Mouse (Mus musculus) intestine, embryonic 14.5 days (tissue): Measurements from ENCODE around the gene Rapgef5. TPM values are rescaled to one million over a fixed set of nuclear protein-coding genes. Genes with fewer than 3 reads are reported as not detected.

Source experiments
- ATAC-seq: fragments of 200-750 bp; cut with Nextera tagmentation; replicated peaks from 2 replicates; pipeline ENCODE4 v1.8.0; 2017; ENCODE audit warnings: low read depth, moderate number of reproducible peaks, moderate TSS enrichment, moderate library complexity; ENCODE audit not compliant: low FRiP score, low TSS enrichment
- DNase-seq: peaks from one replicate; pipeline ENCODE4 v3.0.0-alpha.2; 2018; ENCODE audit warnings: low spot score
- H3K27ac ChIP-seq: fragments of 300-500 bp; sonication (generic); 2 replicates; pipeline ENCODE4 v1.5.1; 2014; ENCODE audit warnings: low read depth, mild to moderate bottlenecking, control low read depth
- H3K27me3 ChIP-seq: fragments of 300-500 bp; sonication (generic); replicated peaks from 2 replicates; pipeline ENCODE4 v1.6.1; 2014; ENCODE audit warnings: low read length, control low read depth; ENCODE audit not compliant: control insufficient read depth, insufficient read depth
- H3K36me3 ChIP-seq: fragments of 300-500 bp; sonication (generic); 2 replicates; pipeline ENCODE4 v1.6.1; 2014; ENCODE audit warnings: low read length, control low read depth; ENCODE audit not compliant: control insufficient read depth, insufficient read depth
- H3K4me1 ChIP-seq: fragments of 300-500 bp; sonication (generic); replicated peaks from 2 replicates; pipeline ENCODE4 v1.6.1; 2014; ENCODE audit warnings: low read length, control low read depth, mixed read lengths; ENCODE audit not compliant: control insufficient read depth, insufficient read depth
- H3K4me2 ChIP-seq: fragments of 300-500 bp; sonication (generic); 2 replicates; pipeline ENCODE4 v1.6.1; 2014; ENCODE audit warnings: low read length
- H3K4me3 ChIP-seq: fragments of 300-500 bp; sonication (generic); 2 replicates; pipeline ENCODE4 v1.5.1; 2014; ENCODE audit warnings: low read depth, low read length, control low read depth, mixed read lengths
- H3K9ac ChIP-seq: fragments of 300-500 bp; sonication (generic); 2 replicates; pipeline ENCODE4 v1.6.1; 2014; ENCODE audit warnings: mild to moderate bottlenecking, low read length
- H3K9me3 ChIP-seq: fragments of 300-500 bp; sonication (generic); 2 replicates; pipeline ENCODE4 v1.6.1; 2016; ENCODE audit warnings: low read length, control low read depth; ENCODE audit not compliant: control insufficient read depth
- WGBS: fragments of 180-500 bp; shearing (Covaris S2); extraction: QIAGEN DNeasy Blood & Tissue Kit; methylation state at CpG from one replicate; pipeline ENCODE4 v1.1.7; 2014; 5-methylcytosine and 5-hydroxymethylcytosine counted together
- polyA plus RNA-seq: library from polyadenylated mRNA; unstranded; fragments of >200 nt; fragmentation: Nextera tagmentation; extraction: Ambion mirVana; gene quantifications from 2 replicates; pipeline ENCODE4 v1.2.1, GENCODE M21; 2014

The Rapgef5 gene
- polyA plus RNA-seq, 1 experiment from 2014 or later: 8.4 TPM

GRCm38 (mm10) chr12:117517275-117517936 is 1.1 kb downstream of the Rapgef5 start:
- no peak overlapping the region for H3K27ac ChIP-seq
- H3K9me3 ChIP-seq: no peaks in the 10 kb centered on the region
- H3K9ac ChIP-seq: no peak overlapping the region
- 66% methylated on average over 14 of the region's 14 CpGs for WGBS
- H3K36me3 ChIP-seq: no peaks in the 10 kb centered on the region
- H3K4me1 ChIP-seq: no peaks in the 10 kb centered on the region
- ATAC-seq: peak; percentile 66
- no peak overlapping the region for H3K4me2 ChIP-seq
- no peak overlapping the region for H3K4me3 ChIP-seq
- DNase-seq: no peak
- H3K27me3 ChIP-seq: no peaks in the 10 kb centered on the region

GRCm38 (mm10) chr12:117524311-117525013 is 8.2 kb downstream of the Rapgef5 start:
- H3K9me3 ChIP-seq: no peaks in the 10 kb centered on the region
- peak; percentile 70; the same call in 1 of the 2 replicates for ATAC-seq
- DNase-seq: no peak

DNA sequence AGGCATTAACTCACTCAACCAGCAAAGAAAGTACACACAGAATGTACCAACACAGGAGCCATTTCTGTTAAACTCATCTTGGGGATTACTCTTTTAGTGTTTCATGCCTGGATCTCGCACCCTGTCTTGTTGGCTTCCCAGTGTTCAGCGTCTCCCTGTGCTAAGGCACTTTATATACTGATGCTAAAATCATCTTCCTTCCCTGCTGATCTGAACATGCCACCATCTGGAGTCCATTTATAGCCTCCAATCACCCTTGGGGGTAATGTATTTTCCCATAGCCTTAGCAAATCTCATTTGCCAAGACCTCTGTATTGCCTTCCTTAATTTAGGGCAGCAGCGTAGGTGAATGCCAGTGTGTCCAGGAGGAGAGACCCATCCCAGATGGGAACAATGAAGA is 11.6 kb downstream of the Rapgef5 start:
- no peaks in the 10 kb centered on the region for H3K9me3 ChIP-seq
- H3K4me1 ChIP-seq: no peaks in the 10 kb centered on the region
- H3K4me3 ChIP-seq: no peak overlapping the region
- H3K9ac ChIP-seq: no peak overlapping the region
- peaks cover 7% of the 10 kb centered on the region for H3K27me3 ChIP-seq
- ATAC-seq: no peak
- no peak overlapping the region for H3K27ac ChIP-seq
- WGBS: 84% methylated on average over 3 of the region's 3 CpGs
- H3K36me3 ChIP-seq: no peaks in the 10 kb centered on the region
- H3K4me2 ChIP-seq: no peak overlapping the region
- no peak for DNase-seq

More at GRCm38 (mm10) chr12:117524311-117525013, 8.2 kb downstream of the Rapgef5 start:
- WGBS: 51% methylated on average over 9 of the region's 9 CpGs
- no peaks in the 10 kb centered on the region for H3K36me3 ChIP-seq
- no peak overlapping the region for H3K4me2 ChIP-seq
- no peak overlapping the region for H3K9ac ChIP-seq
- H3K27me3 ChIP-seq: no peaks in the 10 kb centered on the region
- peak overlapping the region; percentile 18; the same call in 1 of the 2 replicates for H3K27ac ChIP-seq
- H3K4me3 ChIP-seq: no peak overlapping the region
- no peaks in the 10 kb centered on the region for H3K4me1 ChIP-seq

DNA sequence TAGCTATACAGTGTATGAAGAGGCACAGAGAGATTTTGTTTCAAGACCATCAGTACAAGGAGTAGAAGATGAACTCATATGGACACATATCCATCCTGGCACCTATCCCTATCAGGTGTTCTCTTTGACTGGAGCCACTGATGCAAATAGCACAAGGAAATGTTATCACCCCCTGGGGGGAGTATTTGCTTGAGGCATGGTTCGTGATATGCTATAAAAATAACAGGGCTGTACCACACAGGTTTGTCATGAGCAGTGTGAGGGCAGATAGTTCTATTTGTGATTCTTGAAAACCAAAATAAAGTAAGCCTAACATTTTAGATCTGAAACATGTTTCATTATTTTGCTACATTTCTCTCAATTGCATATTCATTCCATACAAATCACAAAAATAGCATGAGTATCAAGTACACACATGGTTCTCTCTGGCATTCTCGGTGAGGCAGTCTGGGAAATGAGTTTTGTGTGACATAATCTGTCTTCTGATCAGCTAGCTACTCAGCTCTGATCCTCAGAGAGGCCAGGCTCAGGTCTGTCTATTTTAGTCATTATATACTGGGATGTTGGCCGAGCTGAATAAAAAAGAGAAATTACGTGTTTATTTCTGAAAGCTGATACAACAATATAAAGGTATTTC is 12.3 kb downstream of the Rapgef5 start:
- 81% methylated on average over 4 of the region's 4 CpGs for WGBS
- peaks cover 14% of the 10 kb centered on the region for H3K27me3 ChIP-seq
- H3K9me3 ChIP-seq: no peaks in the 10 kb centered on the region
- no peak overlapping the region for H3K27ac ChIP-seq
- ATAC-seq (no peak), DNase-seq (no peak)
- no peak overlapping the region for H3K4me3 ChIP-seq
- H3K36me3 ChIP-seq: no peaks in the 10 kb centered on the region
- H3K4me1 ChIP-seq: no peaks in the 10 kb centered on the region
- H3K9ac ChIP-seq: no peak overlapping the region
- no peak overlapping the region for H3K4me2 ChIP-seq

- Histone ChIP-seq H3K9me3 (no peaks in the 10 kb centered on the region), H3K4me1 (no peaks in the 10 kb centered on the region), H3K4me2 (no peak overlapping the region), H3K27me3 (peaks cover 30% of the 10 kb centered on the region), H3K9ac (no peak overlapping the region), H3K4me3 (no peak overlapping the region), H3K36me3 (no peaks in the 10 kb centered on the region), H3K27ac (no peak overlapping the region)
- ATAC-seq (no peak), DNase-seq (no peak)
- 89% methylated on average over 4 of the region's 4 CpGs for WGBS
Measured at GRCm38 (mm10) chr12:117531106-117531505, 14.8 kb downstream of the Rapgef5 start.

DNA sequence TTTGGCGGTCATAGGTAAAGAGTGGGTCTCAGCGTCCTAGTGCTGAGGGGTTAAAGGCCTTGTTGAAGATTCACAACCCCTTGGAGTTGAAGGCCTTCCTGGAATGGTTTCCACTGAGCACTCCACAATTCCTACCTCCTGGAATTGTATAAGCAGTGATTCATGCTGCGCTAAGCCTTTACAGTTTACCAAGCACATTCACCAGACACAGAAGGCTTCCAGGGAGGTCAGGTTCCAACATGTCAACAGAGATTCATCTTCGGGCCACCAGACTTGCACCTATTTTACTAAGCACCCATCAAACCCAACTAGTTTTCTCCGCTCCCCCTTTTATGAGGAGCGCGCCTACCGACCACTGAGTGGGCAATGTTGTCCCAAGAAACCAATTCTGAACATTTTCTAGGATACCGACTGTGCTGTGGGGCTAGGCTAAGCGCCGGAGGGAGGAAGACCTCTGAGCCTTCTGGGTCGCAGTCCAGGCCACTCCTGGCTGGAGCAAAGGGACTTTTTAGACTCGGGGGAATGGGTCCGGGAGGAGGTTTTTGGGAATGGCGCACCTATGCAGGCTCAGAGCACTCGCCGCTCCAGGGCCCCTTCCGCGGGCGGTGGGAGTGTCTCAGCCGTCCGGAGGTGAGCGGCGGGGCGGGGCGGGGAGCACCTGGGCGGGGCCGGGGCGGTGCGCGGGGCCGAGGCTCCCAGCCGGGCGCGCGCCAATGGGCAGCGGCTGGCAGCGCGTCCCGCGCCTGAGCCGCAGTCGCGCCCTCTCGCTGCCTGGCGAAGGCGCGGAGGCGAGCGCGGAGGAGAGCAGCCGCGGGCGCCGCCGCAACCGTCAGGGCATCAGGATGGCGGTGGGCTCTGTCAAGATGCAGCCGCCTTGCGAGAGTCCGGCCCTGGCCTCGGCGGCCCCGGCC is 17.2 kb downstream of the Rapgef5 start:
- Histone ChIP-seq H3K4me1 (no peaks in the 10 kb centered on the region), H3K9ac (peak overlapping the region; percentile 50), H3K4me3 (peak overlapping the region; percentile 52), H3K4me2 (peak overlapping the region; percentile 82), H3K36me3 (no peaks in the 10 kb centered on the region), H3K9me3 (no peaks in the 10 kb centered on the region), H3K27ac (peak overlapping the region; percentile 47; the same call in 1 of the 2 replicates), H3K27me3 (peaks cover 30% of the 10 kb centered on the region)
- 5% methylated on average over 33 of the region's 64 CpGs for WGBS
- ATAC-seq (peak; percentile 94), DNase-seq (peak; percentile 77)

DNA sequence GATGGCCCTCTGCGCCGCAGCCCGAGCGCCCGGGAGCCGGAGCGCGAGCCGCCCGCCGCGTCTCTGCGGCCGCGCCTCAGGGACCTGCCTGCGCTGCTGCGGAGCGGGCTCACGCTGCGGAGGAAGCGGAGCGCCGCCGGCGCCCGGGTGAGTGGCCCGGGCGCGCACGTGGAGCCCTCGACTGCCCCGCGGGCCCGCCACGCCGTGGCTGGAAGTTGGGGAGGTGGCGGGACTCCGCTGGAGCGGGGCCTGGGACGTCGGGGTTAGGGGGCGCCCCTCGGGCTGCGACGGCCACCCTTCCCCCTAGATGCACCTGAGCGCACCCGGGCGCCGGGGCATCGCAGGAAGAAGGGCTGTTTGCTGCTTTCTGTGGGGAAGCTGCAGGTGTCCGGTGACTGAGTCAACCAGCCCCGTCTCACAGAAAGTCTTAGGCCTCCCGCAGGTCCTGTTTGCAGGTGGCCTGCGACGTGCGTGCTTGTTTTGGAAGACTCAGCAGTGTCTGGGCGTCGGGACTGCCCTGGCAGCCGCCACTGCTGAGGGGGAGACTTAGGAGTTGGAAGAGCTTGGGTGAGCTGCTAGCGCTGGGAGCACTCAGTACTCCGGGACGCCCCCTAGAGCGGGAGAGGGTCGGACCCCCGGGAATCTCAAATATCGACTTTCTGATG is 17.9 kb downstream of the Rapgef5 start:
- Histone ChIP-seq H3K9me3 (no peaks in the 10 kb centered on the region), H3K36me3 (no peaks in the 10 kb centered on the region), H3K9ac (peak overlapping the region; percentile 50), H3K4me2 (peak overlapping the region; percentile 82), H3K4me1 (no peaks in the 10 kb centered on the region), H3K4me3 (peak overlapping the region; percentile 52), H3K27me3 (peaks cover 30% of the 10 kb centered on the region), H3K27ac (peak overlapping the region; percentile 47; the same call in 1 of the 2 replicates)
- DNase-seq (peak; percentile 84), ATAC-seq (peak; percentile 83)
- WGBS: under 1% methylated on average over 65 of the region's 66 CpGs

- no peaks in the 10 kb centered on the region for H3K4me1 ChIP-seq
- ATAC-seq: no peak
- no peaks in the 10 kb centered on the region for H3K36me3 ChIP-seq
- no peak overlapping the region for H3K27ac ChIP-seq
- H3K4me2 ChIP-seq: no peak overlapping the region
- no peak for DNase-seq
- peaks cover 1% of the 10 kb centered on the region for H3K27me3 ChIP-seq
- 79% methylated on average over 2 of the region's 2 CpGs for WGBS
- no peaks in the 10 kb centered on the region for H3K9me3 ChIP-seq
- H3K9ac ChIP-seq: no peak overlapping the region
- no peak overlapping the region for H3K4me3 ChIP-seq
Measured at GRCm38 (mm10) chr12:117540352-117540751, 24.1 kb downstream of the Rapgef5 start.
